Mouse (Mus musculus) midbrain, embryonic 12.5 days (tissue): ENCODE results near the gene Crip1. TPM values are rescaled to one million over a fixed set of nuclear protein-coding genes. Genes with fewer than 3 reads are reported as not detected.
A peak's percentile ranks its signal among the peaks of the same experiment; 100 is the strongest.

Source experiments
- ATAC-seq: fragments of 200-750 bp; cut with Nextera tagmentation; 2 replicates; pipeline ENCODE4 v1.8.0; 2017; ENCODE audit warnings: low read depth, moderate TSS enrichment, moderate library complexity; ENCODE audit not compliant: low FRiP score
- H3K27ac ChIP-seq: fragments of 300-500 bp; sonication (generic); replicated peaks from 2 replicates; pipeline ENCODE4 v1.5.1; 2016; ENCODE audit warnings: mild to moderate bottlenecking
- H3K27me3 ChIP-seq: fragments of 300-500 bp; sonication (generic); 2 replicates; pipeline ENCODE4 v1.6.1; 2016; ENCODE audit warnings: mild to moderate bottlenecking
- H3K36me3 ChIP-seq: fragments of 300-500 bp; sonication (generic); 2 replicates; pipeline ENCODE4 v1.6.1; 2016
- H3K4me1 ChIP-seq: fragments of 300-500 bp; sonication (generic); 2 replicates; pipeline ENCODE4 v1.6.1; 2016
- H3K4me2 ChIP-seq: fragments of 300-500 bp; sonication (generic); replicated peaks from 2 replicates; pipeline ENCODE4 v1.6.1; 2016; ENCODE audit warnings: mild to moderate bottlenecking, moderate library complexity
- H3K4me3 ChIP-seq: fragments of 300-500 bp; sonication (generic); 2 replicates; pipeline ENCODE4 v1.5.1; 2016; ENCODE audit warnings: mild to moderate bottlenecking
- H3K9ac ChIP-seq: fragments of 300-500 bp; sonication (generic); replicated peaks from 2 replicates; pipeline ENCODE4 v1.6.1; 2016; ENCODE audit warnings: mild to moderate bottlenecking, moderate library complexity
- H3K9me3 ChIP-seq: fragments of 300-500 bp; sonication (generic); 2 replicates; pipeline ENCODE4 v1.6.1; 2016; ENCODE audit warnings: mild to moderate bottlenecking
- WGBS: fragments of 180-500 bp; shearing (Covaris S2); methylation state at CpG from one replicate; pipeline ENCODE4 v1.1.7; 2016; 5-methylcytosine and 5-hydroxymethylcytosine counted together
- polyA plus RNA-seq: library from polyadenylated mRNA; unstranded; fragments of >200 nt; fragmentation: Nextera tagmentation; extraction: Ambion mirVana; gene quantifications from 2 replicates; pipeline ENCODE4 v1.2.1, GENCODE M21; 2016

Crip1 gene
- polyA plus RNA-seq, 1 experiment from 2014 or later: 86.3 TPM

- no peak overlapping the region for H3K4me3 ChIP-seq
- H3K9me3 ChIP-seq: no peaks in the 10 kb centered on the region
- no peak overlapping the region for H3K4me2 ChIP-seq
- no peak for ATAC-seq
- H3K27ac ChIP-seq: no peak overlapping the region
- H3K27me3 ChIP-seq: no peaks in the 10 kb centered on the region
- whole genome bisulfite sequencing: 87% methylated on average over 5 of the region's 5 CpGs
- no peak overlapping the region for H3K9ac ChIP-seq
- H3K4me1 ChIP-seq: peaks cover 9% of the 10 kb centered on the region
- H3K36me3 ChIP-seq: peaks cover 98% of the 10 kb centered on the region
Measured at GRCm38 (mm10) chr12:113133861-113134403, 12.2 kb upstream of the Crip1 start.

GRCm38 (mm10) chr12:113134502-113134901 lies 11.6 kb upstream of the Crip1 start:
- peaks cover 14% of the 10 kb centered on the region for H3K4me1 ChIP-seq
- peaks cover 93% of the 10 kb centered on the region for H3K36me3 ChIP-seq
- no peak overlapping the region for H3K4me2 ChIP-seq
- no peaks in the 10 kb centered on the region for H3K27me3 ChIP-seq
- H3K4me3 ChIP-seq: no peak overlapping the region
- WGBS: 91% methylated on average over 4 of the region's 4 CpGs
- H3K9me3 ChIP-seq: no peaks in the 10 kb centered on the region
- no peak for ATAC-seq
- H3K27ac ChIP-seq: no peak overlapping the region
- no peak overlapping the region for H3K9ac ChIP-seq

DNA sequence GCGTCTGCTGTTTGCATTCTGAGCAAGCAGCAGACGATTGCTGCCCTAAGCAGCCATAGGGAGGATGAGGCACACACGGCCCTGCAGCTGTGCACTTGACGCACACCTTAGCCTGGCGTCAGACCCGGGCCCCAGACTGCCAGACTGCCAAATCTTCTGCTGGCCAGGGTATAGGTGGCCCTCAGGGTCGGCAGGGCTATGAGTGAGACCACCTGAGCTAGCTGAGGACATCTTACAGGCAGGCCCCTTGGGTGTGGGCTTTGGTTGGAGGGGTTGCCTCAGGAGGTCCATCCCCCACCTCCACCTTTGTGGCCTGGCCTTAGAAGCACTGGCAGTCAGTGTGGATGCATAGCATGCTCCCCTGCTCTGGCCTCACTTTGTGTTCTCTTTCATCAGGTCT lies 10.7 kb upstream of the Crip1 start:
- 93% methylated on average over 7 of the region's 7 CpGs for WGBS
- ATAC-seq: no peak
- Histone ChIP-seq H3K36me3 (peaks cover 84% of the 10 kb centered on the region), H3K9ac (no peak overlapping the region), H3K4me2 (no peak overlapping the region), H3K4me3 (no peak overlapping the region), H3K4me1 (peaks cover 19% of the 10 kb centered on the region), H3K9me3 (no peaks in the 10 kb centered on the region), H3K27ac (no peak overlapping the region), H3K27me3 (no peaks in the 10 kb centered on the region)

GRCm38 (mm10) chr12:113136492-113137020 lies 9.6 kb upstream of the Crip1 start:
- 82% methylated on average over 17 of the region's 17 CpGs for WGBS
- no peak overlapping the region for H3K4me2 ChIP-seq
- ATAC-seq: no peak
- peaks cover 73% of the 10 kb centered on the region for H3K36me3 ChIP-seq
- H3K4me1 ChIP-seq: peaks cover 27% of the 10 kb centered on the region
- H3K4me3 ChIP-seq: no peak overlapping the region
- H3K27me3 ChIP-seq: peaks cover 5% of the 10 kb centered on the region; the same call in 1 of the 2 replicates
- no peak overlapping the region for H3K27ac ChIP-seq
- H3K9ac ChIP-seq: no peak overlapping the region
- no peaks in the 10 kb centered on the region for H3K9me3 ChIP-seq

DNA sequence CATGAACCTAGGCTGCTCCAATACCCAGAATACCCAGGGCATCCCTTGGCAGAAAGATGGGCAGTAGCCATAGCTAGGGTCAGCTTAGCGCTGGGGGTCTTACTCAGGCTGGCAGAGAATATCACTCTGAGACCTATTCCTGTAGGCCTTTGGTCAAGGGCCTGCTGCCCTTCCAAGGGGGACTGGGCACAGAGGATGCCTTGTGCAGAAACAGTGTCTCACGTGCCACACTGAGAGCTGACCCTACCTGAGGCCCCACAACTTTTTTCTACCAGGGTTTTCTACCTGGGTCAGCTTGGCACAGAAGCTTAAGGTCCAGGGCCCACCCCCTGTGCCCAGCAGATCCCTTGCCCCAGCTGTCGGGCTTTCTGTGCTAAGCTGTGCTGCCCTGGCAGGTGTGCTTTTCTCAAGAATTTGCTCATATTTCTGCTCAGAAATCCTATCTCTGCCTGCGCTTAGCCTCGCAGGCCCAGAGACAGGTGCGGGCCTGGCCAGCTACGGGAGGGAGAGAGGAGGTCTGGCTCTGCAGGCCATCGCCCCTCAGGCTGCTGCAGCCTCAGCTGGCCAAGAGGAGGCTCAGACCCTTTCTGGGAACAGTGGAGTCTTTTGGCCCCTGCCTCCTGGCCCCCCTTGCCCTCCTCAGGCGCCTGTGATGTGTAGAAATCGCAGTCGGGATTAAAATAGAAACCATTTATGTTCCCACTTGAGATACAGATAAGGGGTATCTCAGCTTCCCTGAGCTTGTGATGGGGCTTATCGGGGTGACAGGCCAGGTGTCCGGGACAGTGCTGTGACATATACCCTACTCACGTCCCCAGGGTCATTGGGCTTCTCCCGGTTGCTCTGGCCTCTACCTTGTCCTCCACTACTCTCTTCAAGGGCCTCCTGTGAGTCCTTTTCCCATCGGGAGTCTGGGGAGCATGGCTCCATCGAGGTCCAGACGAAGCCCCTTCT lies 8.6 kb upstream of the Crip1 start:
- H3K27ac ChIP-seq: peak overlapping the region; percentile 61
- peaks cover 37% of the 10 kb centered on the region for H3K4me1 ChIP-seq
- 90% methylated on average over 18 of the region's 18 CpGs for WGBS

DNA sequence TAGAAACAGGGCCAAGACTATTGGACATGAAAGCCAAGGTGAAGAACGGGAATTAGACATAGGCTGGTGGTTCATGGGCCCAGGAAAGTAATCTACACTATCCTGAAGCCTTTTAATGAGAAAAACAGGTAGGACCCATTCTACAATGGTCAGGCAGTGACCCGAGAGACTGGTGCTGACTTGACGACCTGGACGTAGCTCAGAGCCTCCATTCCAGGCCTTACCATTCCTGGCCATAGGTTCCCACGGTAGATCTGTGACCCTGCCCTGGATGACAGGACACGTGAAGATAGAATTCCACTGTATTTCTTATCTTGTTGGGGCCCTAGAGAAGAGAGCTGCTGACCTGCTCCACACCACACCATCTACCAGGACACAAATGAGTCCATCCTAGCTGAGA lies 7.8 kb upstream of the Crip1 start:
- Histone ChIP-seq H3K27ac (peak overlapping the region; percentile 93; the same call in 1 of the 2 replicates), H3K4me1 (peaks cover 44% of the 10 kb centered on the region), H3K36me3 (peaks cover 56% of the 10 kb centered on the region), H3K9ac (no peak overlapping the region), H3K9me3 (no peaks in the 10 kb centered on the region), H3K27me3 (peaks cover 9% of the 10 kb centered on the region; the same call in 1 of the 2 replicates), H3K4me2 (no peak overlapping the region), H3K4me3 (no peak overlapping the region)
- no peak for ATAC-seq
- 80% methylated on average over 6 of the region's 6 CpGs for WGBS

More for the DNA sequence above, 8.6 kb upstream of the Crip1 start:
- no peak for ATAC-seq
- H3K4me3 ChIP-seq: no peak overlapping the region
- H3K36me3 ChIP-seq: peaks cover 63% of the 10 kb centered on the region
- no peak overlapping the region for H3K4me2 ChIP-seq
- H3K9ac ChIP-seq: no peak overlapping the region
- H3K9me3 ChIP-seq: no peaks in the 10 kb centered on the region
- H3K27me3 ChIP-seq: peaks cover 9% of the 10 kb centered on the region; the same call in 1 of the 2 replicates

DNA sequence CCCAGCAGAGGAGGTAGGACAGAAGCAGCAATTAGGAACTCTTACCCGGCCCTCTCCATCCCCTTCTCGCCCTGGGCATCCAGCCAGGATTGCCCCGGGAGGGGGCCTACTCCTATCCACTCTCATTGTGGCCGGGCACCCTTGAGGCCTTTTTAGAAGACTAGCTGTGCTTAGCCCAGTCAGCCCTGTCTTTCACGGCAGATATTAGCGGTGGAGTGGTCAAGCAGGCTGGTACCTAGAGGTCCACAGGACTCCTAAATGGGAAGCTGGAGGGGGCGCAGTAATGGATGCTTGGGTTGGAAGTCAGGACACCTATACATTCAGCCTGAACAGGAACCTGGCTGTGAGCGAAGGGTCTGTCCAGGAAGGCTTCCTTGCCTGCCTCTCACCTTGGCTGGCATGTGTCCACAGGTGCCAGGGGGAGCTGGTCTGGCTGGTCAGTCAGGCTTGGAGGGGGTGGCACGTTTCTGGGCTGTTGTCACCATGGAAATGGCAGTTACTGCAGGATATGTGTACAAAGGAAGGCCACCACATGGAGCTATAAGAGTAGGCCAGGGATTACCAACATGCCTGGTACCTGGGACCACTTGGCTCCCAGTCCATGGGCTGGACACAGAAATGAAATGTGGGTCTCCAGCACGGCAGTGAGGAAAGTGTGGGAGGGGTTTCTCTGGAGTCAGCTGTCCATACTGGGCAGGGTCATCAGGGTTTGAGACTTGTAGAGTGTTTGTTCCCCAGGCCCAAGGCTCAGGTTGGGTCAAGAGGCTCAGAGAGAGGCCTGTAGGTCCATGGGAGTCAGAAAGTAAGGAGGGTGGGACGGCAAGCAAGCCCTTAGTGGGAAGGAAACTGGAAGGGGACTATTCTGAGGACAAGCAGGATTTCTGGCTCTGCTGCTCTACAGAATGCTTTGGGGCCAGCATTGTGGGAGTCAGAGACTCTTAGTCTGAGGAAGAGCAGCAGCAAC lies 6.9 kb upstream of the Crip1 start:
- H3K4me1 ChIP-seq: peaks cover 46% of the 10 kb centered on the region

DNA sequence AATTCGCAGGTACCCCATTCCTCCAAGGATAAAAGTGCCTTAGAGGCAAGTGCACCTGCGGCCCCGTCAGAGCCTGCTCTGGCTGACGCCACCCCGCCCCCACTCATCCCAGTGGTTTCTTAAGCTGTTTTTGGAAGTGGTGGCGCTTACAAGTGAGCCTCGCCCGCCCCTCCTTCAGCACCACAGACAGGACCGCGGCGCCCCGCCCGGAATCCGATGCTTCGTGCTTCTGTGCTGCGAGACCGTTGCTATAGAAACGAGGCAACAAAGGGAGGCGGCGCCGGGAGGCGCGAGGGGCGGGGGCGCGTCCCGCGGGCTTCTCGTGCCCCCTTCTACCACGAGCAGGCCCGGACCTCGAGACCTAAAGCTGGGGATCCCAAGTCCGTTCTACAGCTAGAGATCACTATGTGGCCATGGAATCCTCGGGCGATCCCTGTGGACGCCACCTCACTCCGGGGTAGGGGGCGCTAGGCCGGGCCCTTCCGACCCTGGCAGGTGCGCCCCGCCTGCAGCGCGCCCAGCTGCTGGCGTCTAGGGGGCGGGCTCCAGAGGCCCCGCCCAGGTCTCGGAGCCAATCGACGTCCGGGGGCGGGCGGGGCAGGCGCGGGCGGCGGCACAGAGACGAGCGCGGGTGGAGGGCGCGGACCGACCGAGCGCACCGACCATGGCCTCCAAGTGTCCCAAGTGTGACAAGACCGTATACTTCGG lies 6.1 kb upstream of the Crip1 start, which contains the start of gene Crip2:
Crip2 (plus strand) TSS at position 329 of the 708 bp plus-strand sequence.
- H3K9ac ChIP-seq: peak within 1 kb of the TSS; percentile 78
- peak within 1 kb of the TSS; percentile 65 for H3K4me2 ChIP-seq
- H3K36me3 ChIP-seq: peaks cover 55% of the 10 kb centered on the region
- peak within 1 kb of the TSS; percentile 72 for H3K4me3 ChIP-seq
- peaks cover 46% of the 10 kb centered on the region for H3K4me1 ChIP-seq
- WGBS: 1% methylated on average over 58 of the region's 68 CpGs
- peaks cover 11% of the 10 kb centered on the region for H3K27me3 ChIP-seq
- peak; percentile 89 for ATAC-seq
- no peaks in the 10 kb centered on the region for H3K9me3 ChIP-seq
- H3K27ac ChIP-seq: peak within 1 kb of the TSS; percentile 93

More for the DNA sequence above, 6.9 kb upstream of the Crip1 start:
- ATAC-seq: peak; percentile 3
- Histone ChIP-seq H3K27ac (peak overlapping the region; percentile 93), H3K4me3 (peak overlapping the region; percentile 72), H3K36me3 (peaks cover 55% of the 10 kb centered on the region), H3K9ac (peak overlapping the region; percentile 78), H3K27me3 (peaks cover 9% of the 10 kb centered on the region; the same call in 1 of the 2 replicates), H3K4me2 (peak overlapping the region; percentile 65), H3K9me3 (no peaks in the 10 kb centered on the region)
- WGBS: 40% methylated on average over 11 of the region's 11 CpGs

- Histone ChIP-seq H3K4me1 (peaks cover 46% of the 10 kb centered on the region), H3K4me3 (peak overlapping the region; percentile 72), H3K9me3 (no peaks in the 10 kb centered on the region), H3K27ac (peak overlapping the region; percentile 93), H3K27me3 (peaks cover 19% of the 10 kb centered on the region), H3K4me2 (peak overlapping the region; percentile 65), H3K9ac (peak overlapping the region; percentile 78), H3K36me3 (peaks cover 55% of the 10 kb centered on the region)
- peak; percentile 20 for ATAC-seq
- WGBS: 3% methylated on average over 49 of the region's 49 CpGs
Measured at GRCm38 (mm10) chr12:113140616-113141411, 5.3 kb upstream of the Crip1 start.

DNA sequence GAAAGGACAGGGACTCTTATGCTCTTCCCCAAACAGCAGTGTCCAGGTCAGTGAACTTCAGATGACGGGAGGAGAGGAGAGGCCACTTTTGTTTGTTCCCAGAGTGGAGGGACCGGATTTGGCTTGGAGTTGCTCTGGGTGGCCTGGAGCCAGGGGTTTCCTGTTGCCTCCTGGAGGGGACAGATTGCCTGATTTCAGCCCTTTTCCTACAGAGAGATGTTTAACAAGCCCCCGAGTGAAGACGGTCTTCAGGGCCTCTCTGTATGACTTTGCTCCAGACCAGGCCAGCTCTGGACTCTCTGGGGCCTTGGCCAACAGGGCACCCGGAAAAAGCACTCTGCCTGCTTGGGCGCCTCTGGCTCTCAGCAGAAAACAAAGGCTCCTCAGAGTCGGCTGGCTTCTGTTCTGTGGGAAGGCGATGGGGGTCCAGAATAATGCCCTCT lies 4.6 kb upstream of the Crip1 start:
- Histone ChIP-seq H3K4me3 (peak overlapping the region; percentile 72), H3K9ac (peak overlapping the region; percentile 78), H3K27ac (peak overlapping the region; percentile 67), H3K27me3 (peaks cover 20% of the 10 kb centered on the region), H3K4me1 (peaks cover 51% of the 10 kb centered on the region), H3K9me3 (no peaks in the 10 kb centered on the region), H3K4me2 (peak overlapping the region; percentile 65), H3K36me3 (peaks cover 48% of the 10 kb centered on the region)
- 33% methylated on average over 8 of the region's 8 CpGs for WGBS
- no peak for ATAC-seq
